Mouse (Mus musculus) mouse trophoblast stem cell (cell line): ENCODE measurements around the gene Map7.

ENCODE experiments used
- in situ Hi-C, 2 experiments: fragments of 300-500 bp; cut with MseI, MboI; formaldehyde crosslinking; loops; 2 replicates in 1 of 2; 3 replicates in 1 of 2; pipeline ENCODE4 v1.15.1; 2025

The Map7 gene

GRCm38 (mm10) chr10:20148130-20148772 is at the start of gene Map7:
TSS of gene Map7 (plus strand) at chr10:20148471.
- in situ Hi-C loops, result no loop called here

GRCm38 (mm10) chr10:20101456-20101855 is 46.8 kb upstream of the Map7 start:
- in situ Hi-C loops, result no loop called here

- in situ Hi-C loops, result no loop called here
These were observed 43.9 kb upstream of the Map7 start for GRCm38 (mm10) chr10:20104271-20104931.

- in situ Hi-C loops, result no loop called here
These were observed 42.7 kb upstream of the Map7 start for GRCm38 (mm10) chr10:20105575-20105974.

GRCm38 (mm10) chr10:20107031-20107430 is 41.2 kb upstream of the Map7 start:
- in situ Hi-C loops, result no loop called here

- in situ Hi-C loops, result no loop called here
These were observed 36.8 kb upstream of the Map7 start for GRCm38 (mm10) chr10:20111508-20111907.

- in situ Hi-C loops, result no loop called here
These were observed 36.0 kb upstream of the Map7 start for GRCm38 (mm10) chr10:20112026-20112973.

GRCm38 (mm10) chr10:20119504-20120425 is 28.5 kb upstream of the Map7 start:
- in situ Hi-C loops, result no loop called here

GRCm38 (mm10) chr10:20121981-20122380 is 26.3 kb upstream of the Map7 start:
- in situ Hi-C loops, result no loop called here

- in situ Hi-C loops, result no loop called here
These were observed 24.9 kb upstream of the Map7 start for GRCm38 (mm10) chr10:20123401-20123800.

GRCm38 (mm10) chr10:20124576-20124975 is 23.7 kb upstream of the Map7 start:
- in situ Hi-C loops, result no loop called here

- in situ Hi-C loops, result no loop called here
These were observed 23.0 kb upstream of the Map7 start for GRCm38 (mm10) chr10:20125226-20125625.

- in situ Hi-C loops, result no loop called here
These were observed 15.2 kb upstream of the Map7 start for GRCm38 (mm10) chr10:20132933-20133652.

- in situ Hi-C loops, result no loop called here
These were observed 12.8 kb upstream of the Map7 start for GRCm38 (mm10) chr10:20135350-20136058.

- in situ Hi-C loops, result no loop called here
These were observed 11.8 kb upstream of the Map7 start for GRCm38 (mm10) chr10:20136505-20136904.

GRCm38 (mm10) chr10:20141376-20141775 is 6.9 kb upstream of the Map7 start:
- in situ Hi-C loops, result no loop called here

GRCm38 (mm10) chr10:20148773-20149120 is 476 bp downstream of the Map7 start:
- in situ Hi-C loops, result no loop called here

GRCm38 (mm10) chr10:20149121-20149834 is 1.0 kb downstream of the Map7 start:
- in situ Hi-C loops, result no loop called here

GRCm38 (mm10) chr10:20149835-20150355 is 1.6 kb downstream of the Map7 start:
- in situ Hi-C loops, result loop anchor here in 1 of 2 experiments (10.0 kb wide), 1 partner anchor 145 kb away; no protein-coding TSS in a partner anchor
